Mouse (Mus musculus) liver, adult 2 months (tissue): ENCODE results near the gene Olfr434. TPM values are rescaled to one million over a fixed set of nuclear protein-coding genes. Genes with fewer than 3 reads are reported as not detected.
A peak's percentile ranks its signal among the peaks of the same experiment; 100 is the strongest.

Source experiments
- DNase-seq: peaks from one replicate; pipeline ENCODE4 v3.0.0-alpha.2; 2011; ENCODE audit warnings: low read depth, low spot score; ENCODE audit errors: extremely low read depth
- H3K27ac ChIP-seq: fragments of 200-500 bp; replicated peaks from 2 replicates; pipeline ENCODE4 v1.5.1; 2012; ENCODE audit warnings: low read depth, mild to moderate bottlenecking, control low read depth, inconsistent platforms, low read length; ENCODE audit not compliant: insufficient read depth
- H3K27me3 ChIP-seq: fragments of 200-500 bp; 2 replicates; pipeline ENCODE4 v1.6.1; 2012; ENCODE audit warnings: mild to moderate bottlenecking, moderate library complexity, low read length, inconsistent platforms; ENCODE audit not compliant: control insufficient read depth, insufficient read depth
- H3K36me3 ChIP-seq: fragments of 200-500 bp; 2 replicates; pipeline ENCODE4 v1.6.1; 2012; ENCODE audit warnings: low read length, inconsistent platforms; ENCODE audit not compliant: control insufficient read depth, insufficient read depth
- H3K4me1 ChIP-seq: fragments of 200-500 bp; 2 replicates; pipeline ENCODE4 v1.6.1; 2011; ENCODE audit warnings: low read length; ENCODE audit not compliant: control insufficient read depth, insufficient read depth
- H3K4me3 ChIP-seq: fragments of 200-500 bp; 2 replicates; pipeline ENCODE4 v1.5.1; 2011; ENCODE audit warnings: low read depth, mild to moderate bottlenecking, control low read depth, low read length, moderate library complexity; ENCODE audit not compliant: insufficient read depth
- H3K79me2 ChIP-seq: fragments of 200-500 bp; 2 replicates; pipeline ENCODE4 v1.6.1; 2012; ENCODE audit warnings: inconsistent platforms, mild to moderate bottlenecking, low read length, moderate library complexity; ENCODE audit not compliant: control insufficient read depth, insufficient read depth
- H3K9ac ChIP-seq: fragments of 200-500 bp; 2 replicates; pipeline ENCODE4 v1.6.1; 2012; ENCODE audit warnings: low read depth, mild to moderate bottlenecking, control low read depth, inconsistent platforms, low read length
- CTCF ChIP-seq: fragments of 200-500 bp; IDR thresholded peaks from 2 replicates; pipeline ENCODE4 v1.5.1; 2011; ENCODE audit warnings: low read depth, low read length, control low read depth
- POLR2A ChIP-seq: fragments of 200-500 bp; IDR thresholded peaks from 2 replicates; pipeline ENCODE4 v1.6.1; 2011; ENCODE audit warnings: low read length, control low read depth; ENCODE audit not compliant: insufficient read depth; ENCODE audit errors: extremely low read depth
- WGBS: fragments of 180-500 bp; shearing (Covaris S2); methylation state at CpG from one replicate; pipeline ENCODE4 v1.1.7; 2018; 5-methylcytosine and 5-hydroxymethylcytosine counted together
- polyA plus RNA-seq: library from polyadenylated mRNA; depleted of rRNA; stranded (reverse); fragments of >200 nt; gene quantifications from 2 replicates; pipeline ENCODE4 v1.2.3, GENCODE M21; 2012
- total RNA-seq: library from RNA; depleted of rRNA; stranded (reverse); fragments of >200 nt; gene quantifications from 2 replicates; pipeline ENCODE4 v1.2.3, GENCODE M21; 2014

Gene Olfr434
- total and polyA plus RNA-seq, 2 experiments, result not detected

DNA sequence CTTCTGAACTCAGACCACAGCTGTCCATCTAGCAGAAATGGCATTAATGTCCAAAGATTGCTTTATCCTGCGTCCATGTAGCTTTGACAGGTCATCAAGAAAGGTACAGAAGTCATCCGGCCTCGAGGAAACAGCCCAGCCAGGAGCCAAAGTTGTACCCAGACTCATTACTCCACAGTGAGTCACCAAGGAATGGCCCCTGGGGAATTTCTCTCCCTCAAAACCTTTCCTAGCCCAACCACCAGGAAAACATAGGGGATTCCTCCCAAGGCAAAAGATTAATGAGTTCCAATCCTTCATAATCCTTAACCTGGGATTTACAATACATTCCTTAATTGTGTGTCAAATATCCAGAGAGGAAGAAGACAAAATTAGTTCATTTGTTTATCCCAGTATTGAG lies 34.6 kb downstream of the Olfr434 start:
- Histone ChIP-seq H3K27ac (no peak overlapping the region), H3K79me2 (no peaks in the 10 kb centered on the region), H3K36me3 (no peaks in the 10 kb centered on the region), H3K9ac (no peak overlapping the region), H3K4me1 (no peaks in the 10 kb centered on the region), H3K27me3 (no peaks in the 10 kb centered on the region), H3K4me3 (no peak overlapping the region)
- no peak for DNase-seq
- 62% methylated on average over 3 of the region's 3 CpGs for WGBS
- TF ChIP-seq CTCF, result no peak
- TF ChIP-seq POLR2A, result no peak

DNA sequence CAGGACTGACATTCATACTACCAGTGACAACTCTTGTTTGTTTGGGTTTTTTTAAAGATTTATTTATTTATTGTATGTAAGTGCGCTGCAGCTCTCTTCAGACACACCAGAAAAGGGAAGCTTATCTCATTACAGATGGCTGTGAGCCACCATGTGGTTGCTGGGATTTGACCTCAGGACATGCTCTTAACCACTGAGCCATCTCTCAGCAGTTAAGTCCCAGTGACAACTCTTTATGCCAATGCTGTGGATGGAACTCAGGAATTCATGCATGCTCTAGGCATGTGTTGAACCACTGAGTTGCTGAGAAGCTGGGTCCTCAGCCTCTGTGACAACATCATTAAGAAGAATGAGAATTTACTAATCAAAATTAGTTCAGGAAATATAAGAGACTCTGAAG lies 40.2 kb downstream of the Olfr434 start:
- H3K36me3 ChIP-seq, result no peaks in the 10 kb centered on the region
- TF ChIP-seq CTCF, result no peak
- TF ChIP-seq POLR2A, result no peak
- H3K4me1 ChIP-seq, result no peaks in the 10 kb centered on the region
- H3K27ac ChIP-seq, result no peak overlapping the region
- 74% methylated on average over 1 of the region's 1 CpGs for WGBS
- no peak overlapping the region for H3K9ac ChIP-seq
- H3K27me3 ChIP-seq, result no peaks in the 10 kb centered on the region
- no peaks in the 10 kb centered on the region for H3K79me2 ChIP-seq
- no peak for DNase-seq
- no peak overlapping the region for H3K4me3 ChIP-seq

DNA sequence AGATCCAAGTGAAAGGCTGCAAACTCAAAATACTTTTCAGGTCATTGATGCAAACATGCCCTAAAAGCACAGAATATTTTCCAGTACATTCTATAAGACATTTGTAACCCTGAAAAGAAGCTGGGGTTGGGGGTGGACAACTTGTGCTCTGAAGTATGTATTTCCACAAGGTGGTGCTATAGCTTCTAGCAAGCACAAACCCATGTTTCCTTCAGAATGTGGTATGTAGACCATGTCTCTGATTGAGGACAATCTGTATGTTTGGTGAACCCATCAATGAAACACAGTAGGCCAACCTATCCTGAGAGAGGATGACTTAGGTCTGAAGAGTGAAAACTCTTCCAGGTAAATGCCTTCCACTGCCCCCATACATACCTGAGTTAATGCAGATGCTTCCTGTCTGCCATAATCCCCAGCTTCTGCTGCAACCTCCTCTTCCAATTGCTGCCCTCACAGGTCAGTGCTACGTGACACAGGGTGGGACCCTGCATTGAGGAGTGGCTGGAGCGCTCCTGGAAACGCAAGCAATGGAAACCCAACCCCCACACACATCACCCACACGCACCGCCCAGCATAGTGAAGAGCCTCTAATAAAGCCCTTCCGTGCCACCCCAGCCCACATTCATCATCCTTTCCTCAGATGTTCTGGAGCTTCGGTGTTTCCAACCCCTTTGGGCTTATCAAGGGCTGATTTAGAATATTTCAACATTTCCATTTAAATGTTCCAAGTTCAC lies 41.5 kb downstream of the Olfr434 start:
- no peaks in the 10 kb centered on the region for H3K27me3 ChIP-seq
- no peaks in the 10 kb centered on the region for H3K79me2 ChIP-seq
- TF ChIP-seq CTCF (peak; percentile 55), POLR2A (no peak)
- no peaks in the 10 kb centered on the region for H3K36me3 ChIP-seq
- peak; percentile 51 for DNase-seq
- no peak overlapping the region for H3K4me3 ChIP-seq
- no peaks in the 10 kb centered on the region for H3K4me1 ChIP-seq
- 63% methylated on average over 7 of the region's 7 CpGs for WGBS
- H3K9ac ChIP-seq, result no peak overlapping the region
- no peak overlapping the region for H3K27ac ChIP-seq

DNA sequence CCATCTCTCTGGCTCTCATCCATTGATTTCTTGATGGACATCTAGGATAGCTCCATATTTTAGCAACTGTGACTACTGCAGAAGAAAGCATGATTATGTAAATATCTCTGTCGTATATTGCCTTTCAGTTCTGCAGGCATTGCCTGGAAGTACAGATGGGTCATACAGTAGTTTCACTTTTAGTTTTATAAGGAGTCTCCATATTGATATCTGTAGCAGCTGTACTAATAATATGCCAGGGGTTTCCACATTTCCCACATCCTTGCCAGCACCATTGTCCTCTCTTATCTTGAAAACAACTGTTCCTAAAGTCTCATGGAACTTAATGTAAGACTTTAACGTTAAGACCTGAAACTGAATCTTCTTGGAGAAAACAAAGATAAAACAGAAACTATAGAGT lies 47.9 kb downstream of the Olfr434 start:
- WGBS, result 48% methylated on average over 2 of the region's 2 CpGs
- Histone ChIP-seq H3K27me3 (no peaks in the 10 kb centered on the region), H3K4me1 (no peaks in the 10 kb centered on the region), H3K79me2 (no peaks in the 10 kb centered on the region), H3K9ac (no peak overlapping the region), H3K36me3 (no peaks in the 10 kb centered on the region), H3K4me3 (no peak overlapping the region), H3K27ac (no peak overlapping the region)
- DNase-seq, result peak; percentile 8
- TF ChIP-seq POLR2A (no peak), CTCF (no peak)

DNA sequence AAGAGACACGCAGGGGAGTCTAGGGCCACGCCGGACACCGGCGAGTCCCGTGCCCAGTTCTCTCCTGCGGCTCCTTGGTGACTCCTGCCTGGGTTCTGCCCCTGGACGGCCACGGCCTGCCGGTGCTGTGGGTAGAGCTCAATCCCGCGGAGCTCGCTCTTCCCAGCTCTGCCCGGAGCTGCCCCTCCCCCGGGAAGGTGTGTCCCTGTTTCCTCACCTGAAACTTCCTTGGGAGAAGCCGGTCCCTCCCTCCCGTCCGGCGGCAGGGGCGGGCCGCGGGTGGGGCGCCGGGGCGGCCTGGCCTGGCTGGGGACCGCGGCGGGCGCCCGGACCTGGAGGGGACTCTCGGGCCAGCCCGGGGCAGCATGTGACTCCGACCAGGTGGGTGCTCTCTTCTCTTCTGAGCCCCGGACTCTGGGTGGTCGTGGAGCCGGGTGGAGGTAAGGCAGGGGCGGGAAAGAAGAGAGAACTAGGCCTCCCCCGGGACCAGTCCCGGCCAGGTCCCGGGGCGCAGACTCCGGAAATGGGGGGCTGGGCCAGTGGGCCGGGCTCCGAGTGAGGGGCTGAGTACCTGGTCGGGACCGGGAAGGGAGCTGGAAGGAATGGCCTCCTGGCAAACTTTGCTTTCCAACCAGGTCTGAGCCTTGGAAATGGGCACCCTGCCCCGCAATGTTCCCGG lies 52.7 kb downstream of the Olfr434 start, which contains the start of gene Arhgef5:
Gene Arhgef5 (plus strand): TSS at position 220 of the 679 bp plus-strand sequence.
- TF ChIP-seq CTCF, result no peak
- TF ChIP-seq POLR2A, result 0 out of 2 replicates have a peak, but pooled peaks have one; percentile 33
- peak within 1 kb of the TSS; percentile 82 for H3K4me3 ChIP-seq
- peaks cover 4% of the 10 kb centered on the region; the same call in 1 of the 2 replicates for H3K4me1 ChIP-seq
- H3K9ac ChIP-seq, result peak within 1 kb of the TSS; percentile 88
- H3K27me3 ChIP-seq, result no peaks in the 10 kb centered on the region
- H3K36me3 ChIP-seq, result no peaks in the 10 kb centered on the region
- peak; percentile 78 for DNase-seq
- peaks cover 15% of the 10 kb centered on the region for H3K79me2 ChIP-seq
- WGBS, result under 1% methylated on average over 48 of the region's 48 CpGs
- H3K27ac ChIP-seq, result peak within 1 kb of the TSS; percentile 79
